Mouse (Mus musculus) hindbrain, embryonic 16.5 days (tissue): ENCODE measurements at regions not wholly inside any gene's neighbourhood (a gene's known extent, or its start where the extent isn't known, plus 50 kb on each side); places are given as distances from the start of the nearest gene placed in this dataset.

Source experiments
- ATAC-seq: fragments of 200-750 bp; cut with Nextera tagmentation; 2 replicates; pipeline ENCODE4 v1.8.0; 2017; ENCODE audit warnings: moderate TSS enrichment, moderate library complexity
- H3K27ac ChIP-seq: fragments of 300-500 bp; sonication (generic); 2 replicates; pipeline ENCODE4 v1.5.1; 2014; ENCODE audit warnings: low read depth, mild to moderate bottlenecking, control low read depth, low read length, moderate library complexity
- H3K27me3 ChIP-seq: fragments of 300-500 bp; sonication (generic); replicated peaks from 2 replicates; pipeline ENCODE4 v1.6.1; 2014; ENCODE audit warnings: low read length; ENCODE audit not compliant: control insufficient read depth, insufficient read depth
- H3K36me3 ChIP-seq: fragments of 300-500 bp; sonication (generic); 2 replicates; pipeline ENCODE4 v1.6.1; 2014; ENCODE audit warnings: mild to moderate bottlenecking, low read length, moderate library complexity, mixed read lengths; ENCODE audit not compliant: control insufficient read depth, insufficient read depth
- H3K4me1 ChIP-seq: fragments of 300-500 bp; sonication (generic); 2 replicates; pipeline ENCODE4 v1.6.1; 2014; ENCODE audit warnings: low read depth, low read length; ENCODE audit not compliant: control insufficient read depth, insufficient read depth
- H3K4me2 ChIP-seq: fragments of 300-500 bp; sonication (generic); 2 replicates; pipeline ENCODE4 v1.6.1; 2014; ENCODE audit warnings: mild to moderate bottlenecking, low read length, control low read depth, moderate library complexity
- H3K4me3 ChIP-seq: fragments of 300-500 bp; sonication (generic); 2 replicates; pipeline ENCODE4 v1.5.1; 2014; ENCODE audit warnings: mild to moderate bottlenecking, low read length, control low read depth, moderate library complexity
- H3K9ac ChIP-seq: fragments of 300-500 bp; sonication (generic); 2 replicates; pipeline ENCODE4 v1.6.1; 2014; ENCODE audit warnings: low read depth, mild to moderate bottlenecking, control low read depth, low read length, moderate library complexity
- H3K9me3 ChIP-seq: fragments of 300-500 bp; sonication (generic); 2 replicates; pipeline ENCODE4 v1.6.1; 2014; ENCODE audit warnings: mild to moderate bottlenecking, low read length, moderate library complexity; ENCODE audit not compliant: control insufficient read depth
- WGBS: fragments of 180-500 bp; shearing (Covaris S2); extraction: QIAGEN DNeasy Blood & Tissue Kit; methylation state at CpG from one replicate; pipeline ENCODE4 v1.1.7; 2014; 5-methylcytosine and 5-hydroxymethylcytosine counted together

- no peaks in the 10 kb centered on the region for H3K27me3 ChIP-seq
- H3K27ac ChIP-seq = no peak overlapping the region
- no peak overlapping the region for H3K9ac ChIP-seq
- no peaks in the 10 kb centered on the region for H3K4me1 ChIP-seq
- WGBS = 79% methylated on average over 3 of the region's 3 CpGs
- ATAC-seq = no peak
- no peaks in the 10 kb centered on the region for H3K9me3 ChIP-seq
- no peak overlapping the region for H3K4me3 ChIP-seq
- H3K4me2 ChIP-seq = no peak overlapping the region
- H3K36me3 ChIP-seq = no peaks in the 10 kb centered on the region
Observed at GRCm38 (mm10) chr3:53919541-53919940, 55.9 kb upstream of the Ufm1 start.

- no peak overlapping the region for H3K4me2 ChIP-seq
- ATAC-seq = no peak
- H3K36me3 ChIP-seq = no peaks in the 10 kb centered on the region
- no peak overlapping the region for H3K4me3 ChIP-seq
- no peak overlapping the region for H3K9ac ChIP-seq
- no peak overlapping the region for H3K27ac ChIP-seq
- WGBS = 96% methylated on average over 3 of the region's 3 CpGs
- no peaks in the 10 kb centered on the region for H3K4me1 ChIP-seq
- H3K27me3 ChIP-seq = no peaks in the 10 kb centered on the region
- no peaks in the 10 kb centered on the region for H3K9me3 ChIP-seq
Observed at GRCm38 (mm10) chr3:53917960-53918359, 54.3 kb upstream of the Ufm1 start.

GRCm38 (mm10) chr3:53913984-53914669, 50.5 kb upstream of the Ufm1 start:
- WGBS = 81% methylated on average over 3 of the region's 3 CpGs
- Histone ChIP-seq H3K4me1 (no peaks in the 10 kb centered on the region), H3K36me3 (no peaks in the 10 kb centered on the region), H3K9ac (no peak overlapping the region), H3K4me2 (no peak overlapping the region), H3K9me3 (no peaks in the 10 kb centered on the region), H3K27me3 (no peaks in the 10 kb centered on the region), H3K27ac (no peak overlapping the region), H3K4me3 (no peak overlapping the region)
- no peak for ATAC-seq
